Mouse (Mus musculus) ES-E14 (cell line): ENCODE measurements at regions not wholly inside any gene's neighbourhood (a gene's known extent, or its start where the extent isn't known, plus 50 kb on each side); places are given as distances from the start of the nearest gene placed in this dataset.

Experiments used
- DNase-seq: peaks from one replicate; pipeline ENCODE4 v3.0.0-alpha.2; 2013; ENCODE audit warnings: low read depth, low spot score
- H3K27ac ChIP-seq: 2 replicates; pipeline ENCODE4 v1.5.1; 2012; ENCODE audit warnings: low read depth, mild to moderate bottlenecking, low read length, moderate library complexity, mixed read lengths; ENCODE audit not compliant: poor library complexity, insufficient read depth, severe bottlenecking
- H3K36me3 ChIP-seq: 2 replicates; pipeline ENCODE4 v1.6.1; 2012; ENCODE audit warnings: mild to moderate bottlenecking, low read length, moderate library complexity, mixed read lengths; ENCODE audit not compliant: control insufficient read depth, poor library complexity, insufficient read depth, severe bottlenecking
- H3K4me1 ChIP-seq, 2 experiments: fragments of 150-350 bp in 1 of 2; sonication (generic) in 1 of 2; 2 replicates each; pipeline ENCODE4 v1.6.1; 2012; ENCODE audit warnings: low read length in 2 of 2, mild to moderate bottlenecking in 1 of 2, mixed read lengths in 1 of 2; ENCODE audit not compliant: control insufficient read depth in 2 of 2, insufficient read depth in 2 of 2, poor library complexity in 1 of 2
- H3K4me3 ChIP-seq, 2 experiments: fragments of 150-350 bp in 1 of 2; sonication (generic) in 1 of 2; 2 replicates each; pipeline ENCODE4 v1.5.1; 2012; ENCODE audit warnings: low read length in 2 of 2, low read depth in 1 of 2, mild to moderate bottlenecking in 1 of 2, mixed read lengths in 1 of 2; ENCODE audit not compliant: insufficient read depth in 1 of 2, poor library complexity in 1 of 2, severe bottlenecking in 1 of 2
- H3K9ac ChIP-seq: 2 replicates; pipeline ENCODE4 v1.6.1; 2012; ENCODE audit warnings: low read depth, mild to moderate bottlenecking, low read length, mixed read lengths; ENCODE audit not compliant: poor library complexity, insufficient read depth, severe bottlenecking
- H3K9me3 ChIP-seq: fragments of 150-350 bp; sonication (generic); 2 replicates; pipeline ENCODE4 v1.6.1; 2012; ENCODE audit warnings: low read depth, mild to moderate bottlenecking, low read length; ENCODE audit not compliant: control insufficient read depth, insufficient read depth
- CHD2 ChIP-seq: IDR thresholded peaks from 2 replicates; pipeline ENCODE4 v1.6.1; 2014; ENCODE audit warnings: mild to moderate bottlenecking, low read depth, low read length, inconsistent platforms
- HCFC1 ChIP-seq: IDR thresholded peaks from 2 replicates; pipeline ENCODE4 v1.6.1; 2012; ENCODE audit warnings: low read length, inconsistent platforms, borderline replicate concordance; ENCODE audit not compliant: insufficient read depth
- MAFK ChIP-seq: IDR thresholded peaks from 2 replicates; pipeline ENCODE4 v1.6.1; 2014; ENCODE audit warnings: mild to moderate bottlenecking, low read depth, low read length, inconsistent platforms; ENCODE audit not compliant: insufficient read depth
- ZC3H11A ChIP-seq: IDR thresholded peaks from 2 replicates; pipeline ENCODE4 v1.6.1; 2012; ENCODE audit warnings: low read depth, mild to moderate bottlenecking, inconsistent platforms, low read length, borderline replicate concordance
- ZNF384 ChIP-seq: IDR thresholded peaks from 2 replicates; pipeline ENCODE4 v1.6.1; 2012; ENCODE audit warnings: low read depth, low read length, inconsistent platforms
- in situ Hi-C, 2 experiments: fragments of 600-800 bp; cut with MboI; formaldehyde crosslinking; loops; one replicate each; pipeline ENCODE4 v1.15.1; 2025; ENCODE audit warnings: low sequenced_read_pairs in 2 of 2, inconsistent platforms in 1 of 2; ENCODE audit not compliant: unreplicated experiment in 2 of 2

- TF ChIP-seq ZNF384 (no peak), MAFK (no peak), HCFC1 (no peak), CHD2 (no peak), ZC3H11A (peak; percentile 76; the same call in 1 of the 2 replicates)
- Histone ChIP-seq H3K4me3 (no peak overlapping the region), H3K27ac (no peak overlapping the region)
These were observed 398.6 kb upstream of the Ddi1 start for GRCm38 (mm10) chr9:6668001-6668969.

GRCm38 (mm10) chr9:6665679-6666078, 396.0 kb upstream of the Ddi1 start:
- in situ Hi-C loops = no loop called here
- Histone ChIP-seq H3K4me3 (no peak overlapping the region), H3K9ac (no peak overlapping the region), H3K9me3 (no peaks in the 10 kb centered on the region), H3K36me3 (no peaks in the 10 kb centered on the region), H3K27ac (no peak overlapping the region), H3K4me1 (no peaks in the 10 kb centered on the region)
- no peak for TF ChIP-seq CHD2
- no peak for TF ChIP-seq HCFC1
- TF ChIP-seq ZC3H11A = no peak
- no peak for TF ChIP-seq MAFK
- TF ChIP-seq ZNF384 = no peak
- no peak for DNase-seq

More at GRCm38 (mm10) chr9:6668001-6668969, 398.6 kb upstream of the Ddi1 start:
- H3K9me3 ChIP-seq = no peaks in the 10 kb centered on the region
- no peaks in the 10 kb centered on the region for H3K36me3 ChIP-seq
- in situ Hi-C loops = no loop called here
- DNase-seq = no peak
- no peaks in the 10 kb centered on the region for H3K4me1 ChIP-seq
- H3K9ac ChIP-seq = no peak overlapping the region

GRCm38 (mm10) chr9:6652267-6652994, 382.8 kb upstream of the Ddi1 start:
- no peaks in the 10 kb centered on the region for H3K4me1 ChIP-seq
- H3K4me3 ChIP-seq = no peak overlapping the region
- H3K9me3 ChIP-seq = no peaks in the 10 kb centered on the region
- DNase-seq = no peak
- no peak overlapping the region for H3K9ac ChIP-seq
- H3K27ac ChIP-seq = no peak overlapping the region
- no peaks in the 10 kb centered on the region for H3K36me3 ChIP-seq
- TF ChIP-seq HCFC1 = no peak
- TF ChIP-seq MAFK = no peak
- in situ Hi-C loops = no loop called here

GRCm38 (mm10) chr9:6651572-6652236, 382.1 kb upstream of the Ddi1 start:
- TF ChIP-seq CHD2 = no peak
- no peak for TF ChIP-seq HCFC1
- no peak for TF ChIP-seq MAFK
- TF ChIP-seq ZC3H11A = no peak
- no peak for TF ChIP-seq ZNF384
- Histone ChIP-seq H3K4me1 (no peaks in the 10 kb centered on the region), H3K27ac (no peak overlapping the region), H3K4me3 (no peak overlapping the region), H3K9ac (no peak overlapping the region), H3K9me3 (no peaks in the 10 kb centered on the region), H3K36me3 (no peaks in the 10 kb centered on the region)
- in situ Hi-C loops = no loop called here
- no peak for DNase-seq
